Mouse (Mus musculus): ENCODE measurements around the gene Ccl25. TPM values are rescaled to one million over a fixed set of nuclear protein-coding genes. Genes with fewer than 3 reads are reported as not detected.

The Ccl25 gene
- polyA plus RNA-seq, 2 experiments: 4.0 to 4.2 TPM

GRCm38 (mm10) chr8:4355455-4355854 lies 30.4 kb downstream of the Ccl25 start:
- ATAC-seq (ENCODE audit: insufficient read depth) (no peak), DNase-seq (ENCODE audit: low read depth in 3 of 3, low spot score in 3 of 3) (no peak)
- 79% methylated on average over 10 of the region's 10 CpGs for WGBS (ENCODE audit: insufficient replicate concordance)
- H3K4me2 ChIP-seq (ENCODE audit: low read depth): no peak overlapping the region
- no peak overlapping the region for H3K9ac ChIP-seq (replicated peaks)
- H3K9me3 ChIP-seq (ENCODE audit: control insufficient read depth, low read length): no peaks in the 10 kb centered on the region
- no peak overlapping the region for H3K4me3 ChIP-seq (ENCODE audit: insufficient read depth in 1 of 2, low read depth in 2 of 2, low read length in 2 of 2)
- TF ChIP-seq CTCF (IDR thresholded peaks at IDR 0.05; ENCODE audit: low read depth): no peak
- no peak for TF ChIP-seq EP300 (IDR thresholded peaks at IDR 0.05; ENCODE audit: low read depth)
- H3K27me3 ChIP-seq (ENCODE audit: control insufficient read depth, insufficient read depth, low read length): no peaks in the 10 kb centered on the region
- H3K36me3 ChIP-seq (replicated peaks; ENCODE audit: control insufficient read depth, insufficient read depth, low read depth): no peaks in the 10 kb centered on the region
- no peaks in the 10 kb centered on the region for H3K4me1 ChIP-seq (replicated peaks; ENCODE audit: control insufficient read depth in 2 of 2, insufficient read depth in 2 of 2, low read length in 1 of 2)
- H3K27ac ChIP-seq: no peak overlapping the region

- Histone ChIP-seq H3K4me2 (ENCODE audit: low read depth) (no peak overlapping the region), H3K4me3 (ENCODE audit: insufficient read depth in 1 of 2, low read depth in 2 of 2, low read length in 2 of 2) (no peak overlapping the region), H3K4me1 (replicated peaks; ENCODE audit: control insufficient read depth in 2 of 2, insufficient read depth in 2 of 2, low read length in 1 of 2) (no peaks in the 10 kb centered on the region), H3K36me3 (replicated peaks; ENCODE audit: control insufficient read depth, insufficient read depth, low read depth) (no peaks in the 10 kb centered on the region), H3K9ac (replicated peaks) (no peak overlapping the region), H3K27me3 (ENCODE audit: control insufficient read depth, insufficient read depth, low read length) (no peaks in the 10 kb centered on the region), H3K27ac (no peak overlapping the region), H3K9me3 (ENCODE audit: control insufficient read depth, low read length) (no peaks in the 10 kb centered on the region)
- DNase-seq (ENCODE audit: low read depth in 3 of 3, low spot score in 3 of 3) (no peak), ATAC-seq (ENCODE audit: insufficient read depth) (no peak)
- WGBS (ENCODE audit: insufficient replicate concordance): 33% methylated on average over 3 of the region's 3 CpGs
- TF ChIP-seq CTCF (IDR thresholded peaks at IDR 0.05; ENCODE audit: low read depth): no peak
- no peak for TF ChIP-seq EP300 (IDR thresholded peaks at IDR 0.05; ENCODE audit: low read depth)
These were observed 34.4 kb downstream of the Ccl25 start for GRCm38 (mm10) chr8:4359362-4359761.

GRCm38 (mm10) chr8:4360922-4361321 lies 35.9 kb downstream of the Ccl25 start:
- Histone ChIP-seq H3K4me1 (replicated peaks; ENCODE audit: control insufficient read depth in 2 of 2, insufficient read depth in 2 of 2, low read length in 1 of 2) (no peaks in the 10 kb centered on the region), H3K4me2 (ENCODE audit: low read depth) (no peak overlapping the region), H3K27ac (no peak overlapping the region), H3K9ac (replicated peaks) (no peak overlapping the region), H3K4me3 (ENCODE audit: insufficient read depth in 1 of 2, low read depth in 2 of 2, low read length in 2 of 2) (no peak overlapping the region), H3K9me3 (ENCODE audit: control insufficient read depth, low read length) (no peaks in the 10 kb centered on the region), H3K36me3 (replicated peaks; ENCODE audit: control insufficient read depth, insufficient read depth, low read depth) (no peaks in the 10 kb centered on the region), H3K27me3 (ENCODE audit: control insufficient read depth, insufficient read depth, low read length) (no peaks in the 10 kb centered on the region)
- TF ChIP-seq EP300 (IDR thresholded peaks at IDR 0.05; ENCODE audit: low read depth) (no peak), CTCF (IDR thresholded peaks at IDR 0.05; ENCODE audit: low read depth) (no peak)
- DNase-seq (ENCODE audit: low read depth in 3 of 3, low spot score in 3 of 3) (no peak), ATAC-seq (ENCODE audit: insufficient read depth) (no peak)
- 43% methylated on average over 2 of the region's 2 CpGs for WGBS (ENCODE audit: insufficient replicate concordance)

GRCm38 (mm10) chr8:4366189-4366588 lies 41.2 kb downstream of the Ccl25 start:
- WGBS (ENCODE audit: insufficient replicate concordance): 75% methylated on average over 3 of the region's 3 CpGs
- no peaks in the 10 kb centered on the region for H3K9me3 ChIP-seq (ENCODE audit: control insufficient read depth, low read length)
- H3K4me3 ChIP-seq (ENCODE audit: insufficient read depth in 1 of 2, low read depth in 2 of 2, low read length in 2 of 2): no peak overlapping the region
- H3K4me2 ChIP-seq (ENCODE audit: low read depth): no peak overlapping the region
- ATAC-seq (ENCODE audit: insufficient read depth) (no peak), DNase-seq (ENCODE audit: low read depth in 3 of 3, low spot score in 3 of 3) (no peak)
- no peak overlapping the region for H3K9ac ChIP-seq (replicated peaks)
- H3K27me3 ChIP-seq (ENCODE audit: control insufficient read depth, insufficient read depth, low read length): no peaks in the 10 kb centered on the region
- no peaks in the 10 kb centered on the region for H3K4me1 ChIP-seq (replicated peaks; ENCODE audit: control insufficient read depth in 2 of 2, insufficient read depth in 2 of 2, low read length in 1 of 2)
- H3K36me3 ChIP-seq (replicated peaks; ENCODE audit: control insufficient read depth, insufficient read depth, low read depth): no peaks in the 10 kb centered on the region
- H3K27ac ChIP-seq: no peak overlapping the region
- no peak for TF ChIP-seq CTCF (IDR thresholded peaks at IDR 0.05; ENCODE audit: low read depth)
- TF ChIP-seq EP300 (IDR thresholded peaks at IDR 0.05; ENCODE audit: low read depth): no peak

GRCm38 (mm10) chr8:4367808-4368207 lies 42.8 kb downstream of the Ccl25 start:
- TF ChIP-seq EP300 (IDR thresholded peaks at IDR 0.05; ENCODE audit: low read depth) (no peak), CTCF (IDR thresholded peaks at IDR 0.05; ENCODE audit: low read depth) (no peak)
- Histone ChIP-seq H3K9me3 (ENCODE audit: control insufficient read depth, low read length) (no peaks in the 10 kb centered on the region), H3K27ac (no peak overlapping the region), H3K4me2 (ENCODE audit: low read depth) (no peak overlapping the region), H3K4me1 (replicated peaks; ENCODE audit: control insufficient read depth in 2 of 2, insufficient read depth in 2 of 2, low read length in 1 of 2) (no peaks in the 10 kb centered on the region), H3K9ac (replicated peaks) (no peak overlapping the region), H3K27me3 (ENCODE audit: control insufficient read depth, insufficient read depth, low read length) (no peaks in the 10 kb centered on the region), H3K4me3 (ENCODE audit: insufficient read depth in 1 of 2, low read depth in 2 of 2, low read length in 2 of 2) (no peak overlapping the region), H3K36me3 (replicated peaks; ENCODE audit: control insufficient read depth, insufficient read depth, low read depth) (no peaks in the 10 kb centered on the region)
- no peak for DNase-seq (ENCODE audit: low read depth in 3 of 3, low spot score in 3 of 3)
- ATAC-seq (ENCODE audit: insufficient read depth): no peak
- 71% methylated on average over 11 of the region's 11 CpGs for WGBS (ENCODE audit: insufficient replicate concordance)
